Mouse (Mus musculus) lung, adult 2 months (tissue): ENCODE results near the gene Tnfaip8l2.

ENCODE experiments used
- CTCF ChIP-seq: fragments of 200-500 bp; IDR thresholded peaks from 2 replicates; pipeline ENCODE4 v1.5.1; 2011; ENCODE audit warnings: mild to moderate bottlenecking, low read length, control low read depth; ENCODE audit not compliant: insufficient read depth
- POLR2A ChIP-seq: fragments of 200-500 bp; IDR thresholded peaks from 2 replicates; pipeline ENCODE4 v1.6.1; 2011; ENCODE audit warnings: low read depth, mild to moderate bottlenecking, control low read depth, low read length, borderline replicate concordance; ENCODE audit errors: extremely low read depth

- TF ChIP-seq POLR2A: no peak
- TF ChIP-seq CTCF: peak; percentile 91
These were observed 31.9 kb upstream of the Tnfaip8l2 start for GRCm38 (mm10) chr3:95174011-95174592.
